Mouse (Mus musculus): ENCODE measurements at regions not wholly inside any gene's neighbourhood (a gene's known extent, or its start where the extent isn't known, plus 50 kb on each side); places are given as distances from the start of the nearest gene placed in this dataset.

DNA sequence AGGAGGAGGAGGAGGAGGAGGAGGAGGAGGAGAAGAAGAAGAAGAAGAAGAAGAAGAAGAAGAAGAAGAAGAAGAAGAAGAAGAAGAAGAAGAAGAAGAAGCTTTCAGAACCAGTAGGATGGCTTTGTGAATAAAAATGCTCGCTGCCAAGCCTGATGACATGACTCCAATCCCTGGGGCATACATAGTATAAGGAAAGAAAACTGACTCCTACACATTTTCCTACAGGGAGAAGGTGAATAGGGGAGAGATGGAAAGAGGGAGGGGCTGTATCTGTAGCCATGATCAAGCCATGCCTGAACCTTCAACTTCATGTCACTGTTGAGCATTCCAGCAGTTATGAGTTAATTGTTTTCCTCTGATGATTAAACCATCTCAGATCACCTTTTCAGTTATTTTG, 460.2 kb upstream of the Gm10131 start:
- Histone ChIP-seq H3K27ac (replicated peaks) (no peak overlapping the region), H3K9me3 (replicated peaks) (no peaks in the 10 kb centered on the region), H3K4me3 (no peak overlapping the region), H3K27me3 (ENCODE audit: low read depth, poor library complexity, severe bottlenecking) (no peaks in the 10 kb centered on the region), H3K36me3 (no peaks in the 10 kb centered on the region), H3K4me1 (0 out of 2 replicates have a peak, but pooled peaks cover 9% of the 10 kb centered on the region)
- DNase-seq (ENCODE audit: low spot score), result no peak
- 88% methylated on average over 1 of the region's 1 CpGs for WGBS

DNA sequence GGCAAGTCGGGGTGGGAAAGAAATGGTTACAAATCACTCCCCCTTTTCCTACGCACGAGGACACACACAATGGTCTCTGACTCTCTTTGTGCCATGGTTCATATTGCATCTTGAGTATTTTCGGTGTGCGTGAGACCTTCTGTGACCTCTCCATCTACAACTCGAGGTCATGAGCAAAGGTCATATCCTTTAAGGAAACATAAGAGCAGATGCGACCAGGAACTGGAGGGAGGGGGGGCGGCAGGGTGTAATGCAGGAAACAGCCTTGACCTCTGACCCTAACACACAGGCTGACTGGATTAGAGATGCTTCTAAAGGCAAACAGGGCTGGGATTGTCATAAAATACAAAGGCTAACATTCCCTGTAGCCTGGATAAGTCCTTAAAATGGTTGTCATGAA, 450.7 kb upstream of the Gm10131 start:
- H3K4me1 ChIP-seq, result peaks cover 10% of the 10 kb centered on the region
- H3K27ac ChIP-seq (replicated peaks), result no peak overlapping the region
- H3K9me3 ChIP-seq (replicated peaks), result peaks cover 4% of the 10 kb centered on the region; the same call in 1 of the 2 replicates
- DNase-seq (ENCODE audit: low spot score), result peak; percentile 28
- 50% methylated on average over 8 of the region's 8 CpGs for WGBS
- H3K27me3 ChIP-seq (ENCODE audit: low read depth, poor library complexity, severe bottlenecking), result peaks cover 15% of the 10 kb centered on the region
- H3K4me3 ChIP-seq, result no peak overlapping the region
- H3K36me3 ChIP-seq, result no peaks in the 10 kb centered on the region

DNA sequence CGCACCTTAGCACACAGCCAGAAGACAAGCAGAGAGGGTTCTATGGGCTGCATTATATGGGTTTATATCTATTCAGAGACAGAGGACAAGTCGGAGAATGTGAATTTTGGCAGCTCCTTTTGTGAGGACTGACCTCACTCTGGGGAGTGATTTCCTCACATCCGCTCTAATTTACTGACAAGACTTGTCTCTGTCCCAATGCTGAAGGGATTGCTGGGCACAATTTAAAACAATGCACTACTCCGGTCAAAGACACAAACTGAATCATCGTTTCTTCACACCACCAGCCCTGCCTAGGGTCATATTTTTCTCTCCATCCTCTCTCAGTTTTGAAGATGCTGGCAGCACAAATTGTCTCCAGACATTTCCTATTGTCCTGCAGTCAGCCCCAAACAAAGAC, 438.2 kb upstream of the Gm10131 start:
- WGBS, result 84% methylated on average over 5 of the region's 5 CpGs
- 0 out of 2 replicates have a peak, but pooled peaks cover 17% of the 10 kb centered on the region for H3K27me3 ChIP-seq (ENCODE audit: low read depth, poor library complexity, severe bottlenecking)

DNA sequence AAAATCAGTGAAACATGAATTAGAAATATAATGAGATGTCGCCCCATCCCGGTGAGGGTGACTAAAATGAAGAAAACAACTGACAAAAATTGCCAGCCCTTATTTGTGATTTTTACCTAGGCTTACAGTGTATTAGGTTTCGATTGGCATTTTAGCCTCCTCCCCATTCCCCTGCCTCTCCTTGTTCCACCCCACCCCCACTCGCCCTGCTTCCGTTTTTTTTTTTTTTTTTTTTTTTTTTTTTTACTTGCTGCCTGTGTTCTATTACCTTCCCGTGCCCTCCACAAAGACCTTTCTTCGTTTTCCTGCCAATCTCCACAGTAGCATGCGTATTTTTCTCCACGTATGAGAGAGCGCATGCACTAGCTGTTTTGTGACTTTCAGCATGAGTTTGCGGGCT, 435.3 kb upstream of the Gm10131 start:
- DNase-seq (ENCODE audit: low spot score), result no peak
- H3K9me3 ChIP-seq (replicated peaks), result no peaks in the 10 kb centered on the region
- H3K4me3 ChIP-seq, result peak overlapping the region; percentile 26
- H3K27me3 ChIP-seq (ENCODE audit: low read depth, poor library complexity, severe bottlenecking), result 0 out of 2 replicates have a peak, but pooled peaks cover 17% of the 10 kb centered on the region
- 21% methylated on average over 11 of the region's 11 CpGs for WGBS
- no peak overlapping the region for H3K27ac ChIP-seq (replicated peaks)
- peaks cover 16% of the 10 kb centered on the region for H3K4me1 ChIP-seq
- H3K36me3 ChIP-seq, result no peaks in the 10 kb centered on the region

More for the DNA sequence above, 438.2 kb upstream of the Gm10131 start:
- DNase-seq (ENCODE audit: low spot score), result no peak
- no peaks in the 10 kb centered on the region for H3K36me3 ChIP-seq
- no peak overlapping the region for H3K4me3 ChIP-seq
- H3K27ac ChIP-seq (replicated peaks), result no peak overlapping the region
- H3K4me1 ChIP-seq, result peaks cover 9% of the 10 kb centered on the region; the same call in 1 of the 2 replicates
- no peaks in the 10 kb centered on the region for H3K9me3 ChIP-seq (replicated peaks)

DNA sequence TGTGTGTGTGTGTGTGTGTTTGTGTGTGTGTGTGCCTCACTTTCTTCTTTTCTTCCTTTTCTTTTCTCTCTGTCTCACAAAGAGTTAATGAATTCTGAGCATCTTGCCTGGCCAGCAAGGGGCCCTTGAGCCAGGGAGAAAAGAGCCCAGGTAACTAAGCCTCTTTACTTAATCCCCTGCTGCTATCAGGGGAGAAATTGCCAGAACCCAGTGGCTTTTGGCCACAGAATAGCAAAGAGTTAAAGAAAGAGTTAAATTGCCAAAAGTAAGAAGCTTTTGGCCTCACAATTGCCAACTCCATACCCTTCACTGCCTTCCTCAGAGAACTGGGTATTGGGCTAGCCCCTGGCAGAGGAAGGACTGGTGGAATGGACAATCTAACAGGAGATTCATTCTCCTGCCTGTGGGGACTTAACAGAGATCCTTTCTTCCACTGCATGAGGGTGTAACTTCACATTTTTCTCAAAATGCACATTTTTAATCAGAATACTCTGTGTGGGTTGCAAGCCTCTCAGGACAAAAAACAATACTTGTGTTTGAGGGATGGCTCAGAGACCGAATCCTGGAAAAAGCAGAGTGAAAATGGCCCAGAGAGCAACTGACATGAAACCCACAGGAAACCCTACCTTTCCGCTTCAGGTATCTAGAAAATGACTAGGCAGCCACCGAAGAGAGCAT, 431.0 kb upstream of the Gm10131 start:
- Histone ChIP-seq H3K4me1 (peaks cover 16% of the 10 kb centered on the region), H3K36me3 (no peaks in the 10 kb centered on the region), H3K9me3 (replicated peaks) (no peaks in the 10 kb centered on the region), H3K4me3 (no peak overlapping the region), H3K27me3 (ENCODE audit: low read depth, poor library complexity, severe bottlenecking) (0 out of 2 replicates have a peak, but pooled peaks cover 5% of the 10 kb centered on the region), H3K27ac (replicated peaks) (no peak overlapping the region)
- WGBS, result 58% methylated on average over 3 of the region's 3 CpGs
- DNase-seq (ENCODE audit: low spot score), result no peak

DNA sequence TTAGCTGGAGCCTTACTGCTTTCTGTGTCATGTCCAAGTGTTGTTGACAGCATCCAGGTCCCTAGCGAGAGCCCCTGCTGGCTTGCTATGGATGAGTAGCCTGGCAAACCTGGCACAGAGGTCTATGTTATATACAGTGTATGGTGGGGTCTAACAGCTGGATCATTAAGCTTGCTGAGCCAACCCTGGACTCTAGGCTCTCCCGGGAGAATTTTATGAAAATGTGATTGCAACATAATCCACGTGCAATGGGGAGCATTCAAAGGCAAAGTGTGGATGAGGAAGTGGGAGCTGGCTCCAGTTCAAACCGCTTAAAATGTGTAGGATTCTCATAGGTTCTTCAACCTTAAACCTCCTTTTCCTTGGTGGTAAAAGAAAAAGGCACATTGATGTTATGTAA, 427.7 kb upstream of the Gm10131 start:
- WGBS, result 82% methylated on average over 4 of the region's 4 CpGs
- Histone ChIP-seq H3K4me1 (peaks cover 6% of the 10 kb centered on the region), H3K27me3 (ENCODE audit: low read depth, poor library complexity, severe bottlenecking) (no peaks in the 10 kb centered on the region), H3K4me3 (no peak overlapping the region), H3K9me3 (replicated peaks) (no peaks in the 10 kb centered on the region), H3K36me3 (no peaks in the 10 kb centered on the region), H3K27ac (replicated peaks) (no peak overlapping the region)
- DNase-seq (ENCODE audit: low spot score), result no peak

DNA sequence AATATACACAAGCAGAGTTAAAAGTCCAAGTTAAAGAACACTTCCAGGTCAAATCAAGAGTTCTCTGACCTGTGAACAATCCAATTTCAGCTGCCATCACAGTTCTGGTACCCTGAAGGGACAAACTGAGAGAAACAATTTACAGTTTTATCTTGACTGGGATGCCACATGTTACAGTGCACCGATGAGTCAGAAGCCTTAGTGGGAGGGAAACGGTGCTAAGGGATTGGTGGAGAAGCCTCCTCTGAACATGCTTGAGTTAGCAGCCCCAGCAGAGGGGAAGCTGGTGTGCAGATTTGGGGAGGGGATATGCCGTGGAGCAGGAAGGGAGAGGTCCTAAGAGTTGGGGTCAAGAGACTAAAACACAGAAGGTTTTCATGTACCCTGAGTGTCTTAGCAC, 423.9 kb upstream of the Gm10131 start:
- Histone ChIP-seq H3K4me1 (no peaks in the 10 kb centered on the region), H3K4me3 (no peak overlapping the region), H3K36me3 (no peaks in the 10 kb centered on the region), H3K9me3 (replicated peaks) (no peaks in the 10 kb centered on the region), H3K27me3 (ENCODE audit: low read depth, poor library complexity, severe bottlenecking) (no peaks in the 10 kb centered on the region), H3K27ac (replicated peaks) (no peak overlapping the region)
- WGBS, result 82% methylated on average over 3 of the region's 3 CpGs
- DNase-seq (ENCODE audit: low spot score), result no peak

DNA sequence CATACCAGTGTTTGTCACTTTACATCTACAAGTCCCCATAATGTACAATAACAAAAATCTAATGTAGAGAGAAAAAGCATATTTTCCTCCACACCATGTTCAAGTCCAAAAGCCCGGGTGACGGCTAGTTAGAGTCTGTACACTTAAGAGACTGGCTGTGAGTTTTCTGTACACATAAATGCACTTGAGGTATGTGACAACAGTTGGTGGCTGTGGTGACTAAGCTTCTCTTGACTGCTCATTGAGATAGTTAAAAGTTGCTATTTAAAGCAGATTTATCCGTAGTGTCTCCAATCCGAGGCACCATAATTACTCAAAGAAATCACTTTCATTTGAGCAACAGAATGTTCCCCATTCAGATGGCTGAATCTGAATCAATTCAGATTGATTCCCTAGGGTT, 421.9 kb upstream of the Gm10131 start:
- no peaks in the 10 kb centered on the region for H3K9me3 ChIP-seq (replicated peaks)
- no peaks in the 10 kb centered on the region for H3K4me1 ChIP-seq
- DNase-seq (ENCODE audit: low spot score), result no peak
- no peak overlapping the region for H3K4me3 ChIP-seq
- no peak overlapping the region for H3K27ac ChIP-seq (replicated peaks)
- WGBS, result 89% methylated on average over 4 of the region's 4 CpGs
- no peaks in the 10 kb centered on the region for H3K36me3 ChIP-seq
- no peaks in the 10 kb centered on the region for H3K27me3 ChIP-seq (ENCODE audit: low read depth, poor library complexity, severe bottlenecking)

DNA sequence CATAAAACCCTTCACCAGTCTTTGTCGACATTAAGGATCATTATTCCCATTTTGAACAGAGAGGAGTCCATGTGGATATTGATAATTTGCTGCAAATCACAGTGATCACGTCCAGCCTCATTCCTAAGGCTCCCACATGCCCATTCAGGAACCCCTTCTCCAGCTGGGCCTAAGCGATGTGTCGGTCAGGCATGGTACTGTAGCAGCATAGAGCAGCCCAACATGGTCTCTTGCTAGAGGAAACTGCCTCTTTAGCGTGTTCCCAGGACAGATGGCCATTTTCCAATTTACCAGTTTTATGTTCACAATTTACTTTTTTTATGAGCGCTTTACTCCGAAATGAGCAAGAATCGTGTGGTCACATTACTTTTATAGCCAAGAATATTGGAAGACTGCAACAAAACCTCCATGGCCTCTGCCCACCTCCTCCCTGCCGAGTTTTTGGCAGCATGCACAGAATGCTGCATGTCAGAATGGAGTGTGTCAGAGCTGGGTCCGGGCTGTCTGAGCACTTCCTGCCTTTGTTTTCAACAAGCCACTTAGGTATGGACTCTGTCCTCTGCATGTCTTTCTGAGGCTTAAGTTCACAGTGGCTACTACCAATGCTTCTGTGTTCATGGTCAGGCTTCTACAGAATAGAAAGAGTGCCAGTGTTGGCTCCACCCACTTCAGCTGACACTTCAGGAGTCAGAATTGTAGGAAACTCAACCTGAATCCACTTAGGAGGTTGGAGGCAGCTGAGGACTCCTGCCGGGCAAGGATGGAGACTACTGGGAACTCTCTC, 419.6 kb upstream of the Gm10131 start:
- 86% methylated on average over 11 of the region's 11 CpGs for WGBS
- no peak for DNase-seq (ENCODE audit: low spot score)
- Histone ChIP-seq H3K36me3 (no peaks in the 10 kb centered on the region), H3K4me3 (no peak overlapping the region), H3K27me3 (ENCODE audit: low read depth, poor library complexity, severe bottlenecking) (no peaks in the 10 kb centered on the region), H3K4me1 (no peaks in the 10 kb centered on the region), H3K27ac (replicated peaks) (no peak overlapping the region), H3K9me3 (replicated peaks) (no peaks in the 10 kb centered on the region)

DNA sequence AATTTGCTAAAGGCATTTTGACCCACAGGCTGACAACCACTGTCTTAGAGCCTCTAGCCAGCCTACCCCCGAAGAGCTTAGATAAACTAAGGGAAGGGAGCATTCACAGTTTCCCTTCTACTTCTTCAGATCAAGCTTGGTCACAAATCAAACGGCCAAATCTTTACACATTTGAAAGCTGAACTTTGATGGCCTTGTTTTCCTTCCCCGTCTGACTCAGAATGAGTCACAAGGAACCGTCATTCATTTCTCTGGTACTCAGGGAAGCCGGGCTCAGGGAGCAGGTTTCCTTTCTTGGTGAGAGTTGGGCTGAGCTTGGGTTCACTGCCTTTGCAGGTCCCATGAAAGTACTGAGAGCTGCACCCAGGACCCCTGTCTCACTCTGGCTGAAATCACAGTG, 418.5 kb upstream of the Gm10131 start:
- Histone ChIP-seq H3K9me3 (replicated peaks) (no peaks in the 10 kb centered on the region), H3K4me3 (no peak overlapping the region), H3K27ac (replicated peaks) (no peak overlapping the region), H3K4me1 (peaks cover 2% of the 10 kb centered on the region; the same call in 1 of the 2 replicates), H3K36me3 (no peaks in the 10 kb centered on the region), H3K27me3 (ENCODE audit: low read depth, poor library complexity, severe bottlenecking) (no peaks in the 10 kb centered on the region)
- 81% methylated on average over 5 of the region's 5 CpGs for WGBS
- no peak for DNase-seq (ENCODE audit: low spot score)

DNA sequence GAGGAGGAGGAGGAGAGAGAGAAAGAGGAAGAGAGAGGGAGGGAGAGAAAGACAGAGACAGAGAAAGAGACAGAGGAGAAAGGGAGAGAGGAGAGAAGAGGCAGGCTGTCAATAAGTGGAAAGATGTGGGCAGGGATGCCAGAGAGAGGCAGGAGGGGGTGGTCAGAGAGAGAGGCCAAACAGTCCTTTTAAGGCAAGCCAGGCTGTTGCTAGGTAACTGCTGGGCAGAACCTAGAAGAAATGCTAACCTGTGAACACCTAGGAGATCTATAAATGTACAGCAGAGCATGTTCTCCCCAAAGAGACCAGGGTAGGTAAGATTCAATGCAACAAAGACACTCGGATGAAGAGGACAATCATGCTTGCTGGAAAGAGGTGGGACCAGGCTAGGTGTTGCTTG, 417.9 kb upstream of the Gm10131 start:
- WGBS, result 90% methylated on average over 1 of the region's 1 CpGs
- Histone ChIP-seq H3K36me3 (no peaks in the 10 kb centered on the region), H3K27me3 (ENCODE audit: low read depth, poor library complexity, severe bottlenecking) (no peaks in the 10 kb centered on the region), H3K9me3 (replicated peaks) (no peaks in the 10 kb centered on the region), H3K27ac (replicated peaks) (no peak overlapping the region), H3K4me1 (peaks cover 5% of the 10 kb centered on the region; the same call in 1 of the 2 replicates), H3K4me3 (no peak overlapping the region)
- DNase-seq (ENCODE audit: low spot score), result no peak

DNA sequence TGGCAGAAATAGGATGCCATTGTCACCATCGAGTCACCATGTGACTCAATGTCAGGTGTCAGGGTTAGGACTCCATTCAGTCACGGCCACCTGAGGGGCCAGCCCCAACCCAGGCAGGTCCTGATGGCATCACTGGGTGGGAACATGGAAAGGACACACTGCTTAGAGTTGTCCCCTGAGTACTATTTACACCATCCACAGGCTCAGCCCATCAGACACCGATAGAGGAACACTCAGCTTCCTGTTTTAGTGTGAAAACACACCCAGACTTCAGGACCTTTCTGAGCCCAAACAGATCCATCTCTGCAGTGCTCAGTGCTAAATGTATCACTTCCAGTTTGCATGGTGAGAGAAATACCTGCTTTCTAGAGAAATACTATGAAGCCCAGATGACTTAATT, 416.7 kb upstream of the Gm10131 start:
- Histone ChIP-seq H3K9me3 (replicated peaks) (no peaks in the 10 kb centered on the region), H3K36me3 (no peaks in the 10 kb centered on the region), H3K27ac (replicated peaks) (no peak overlapping the region), H3K4me1 (peaks cover 5% of the 10 kb centered on the region; the same call in 1 of the 2 replicates), H3K27me3 (ENCODE audit: low read depth, poor library complexity, severe bottlenecking) (no peaks in the 10 kb centered on the region), H3K4me3 (no peak overlapping the region)
- WGBS, result 86% methylated on average over 3 of the region's 3 CpGs
- DNase-seq (ENCODE audit: low spot score), result no peak

DNA sequence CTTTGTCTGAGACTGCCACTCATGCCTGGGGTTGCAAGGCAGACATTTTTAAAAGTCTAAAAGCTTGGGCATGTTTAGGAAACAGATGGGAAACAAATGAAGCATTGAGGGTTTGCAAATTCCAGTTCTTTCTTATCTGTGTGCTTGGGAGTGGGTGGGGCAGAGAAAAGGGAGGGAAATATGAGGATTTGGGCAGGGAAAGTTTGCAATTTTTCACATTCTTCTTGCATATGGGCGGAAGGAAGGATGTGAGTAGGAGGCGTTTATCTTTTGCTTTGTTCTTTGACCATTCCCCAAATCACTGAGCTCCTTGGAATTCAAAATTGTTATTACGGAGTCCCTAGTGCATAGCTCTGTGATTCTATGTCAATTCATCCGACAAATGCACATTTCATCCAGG, 413.7 kb upstream of the Gm10131 start:
- DNase-seq (ENCODE audit: low spot score), result no peak
- H3K27me3 ChIP-seq (ENCODE audit: low read depth, poor library complexity, severe bottlenecking), result no peaks in the 10 kb centered on the region
- no peak overlapping the region for H3K27ac ChIP-seq (replicated peaks)
- WGBS, result 78% methylated on average over 4 of the region's 4 CpGs
- no peaks in the 10 kb centered on the region for H3K9me3 ChIP-seq (replicated peaks)
- peaks cover 5% of the 10 kb centered on the region; the same call in 1 of the 2 replicates for H3K4me1 ChIP-seq
- H3K36me3 ChIP-seq, result no peaks in the 10 kb centered on the region
- H3K4me3 ChIP-seq, result no peak overlapping the region
